Mouse (Mus musculus) E14TG2a.4 (cell line): ENCODE results near the gene Kiss1.

Experiments used
- CTCF ChIP-seq: conservative IDR thresholded peaks from 2 replicates; pipeline ENCODE4 v1.5.1; 2014; ENCODE audit warnings: low read length
- NANOG ChIP-seq: IDR thresholded peaks from 2 replicates; pipeline ENCODE4 v1.6.1; 2014; ENCODE audit warnings: borderline replicate concordance, low read length, mixed read lengths
- POU5F1 ChIP-seq: IDR thresholded peaks from 2 replicates; pipeline ENCODE4 v1.6.1; 2014; ENCODE audit warnings: low read length, borderline replicate concordance

GRCm38 (mm10) chr1:133370352-133370751 lies 48.7 kb downstream of the Kiss1 start:
- no peak for TF ChIP-seq CTCF
- no peak for TF ChIP-seq NANOG
- TF ChIP-seq POU5F1, result no peak
